Mouse (Mus musculus) G1E (cell line): ENCODE results near the gene Lcmt1. TPM values are rescaled to one million over a fixed set of nuclear protein-coding genes. Genes with fewer than 3 reads are reported as not detected.
A peak's percentile ranks its signal among the peaks of the same experiment; 100 is the strongest.

Source experiments
- ATAC-seq: 2 replicates; pipeline ENCODE4 v1.8.0; 2016; ENCODE audit warnings: mild to moderate bottlenecking; ENCODE audit not compliant: insufficient number of reproducible peaks, poor library complexity, low FRiP score, severe bottlenecking; ENCODE audit errors: extremely low read depth
- DNase-seq: peaks from one replicate; pipeline ENCODE4 v3.0.0; 2012; ENCODE audit warnings: low spot score
- H3K27me3 ChIP-seq: 2 replicates; pipeline ENCODE4 v1.6.1; 2012; ENCODE audit warnings: mild to moderate bottlenecking, low read length, inconsistent platforms; ENCODE audit not compliant: insufficient read depth
- H3K36me3 ChIP-seq: replicated peaks from 2 replicates; pipeline ENCODE3; 2012; ENCODE audit warnings: mild to moderate bottlenecking, inconsistent platforms
- H3K4me1 ChIP-seq: 2 replicates; pipeline ENCODE4 v1.6.1; 2012; ENCODE audit warnings: low read depth, low read length, inconsistent platforms, mixed read lengths; ENCODE audit not compliant: insufficient read depth
- H3K4me3 ChIP-seq: 2 replicates; pipeline ENCODE4 v1.5.1; 2012; ENCODE audit warnings: low read depth, mild to moderate bottlenecking, inconsistent platforms, low read length, moderate library complexity, mixed read lengths
- H3K9me3 ChIP-seq: replicated peaks from 2 replicates; pipeline ENCODE4 v1.6.1; 2012; ENCODE audit warnings: inconsistent platforms
- CTCF ChIP-seq: IDR thresholded peaks from 2 replicates; pipeline ENCODE4 v1.5.1; 2012; ENCODE audit warnings: low read depth, low read length, inconsistent platforms, mixed read lengths
- GATA1 ChIP-seq: IDR thresholded peaks from 2 replicates; pipeline ENCODE4 v1.6.1; 2012; ENCODE audit warnings: borderline replicate concordance, low read length, inconsistent platforms, mixed read lengths
- GATA2 ChIP-seq: IDR thresholded peaks from 2 replicates; pipeline ENCODE4 v1.6.1; 2012; ENCODE audit warnings: low read depth, low read length, inconsistent platforms, borderline replicate concordance
- POLR2AphosphoS5 ChIP-seq: IDR thresholded peaks from 2 replicates; pipeline ENCODE4 v1.6.1; 2012; ENCODE audit warnings: low read depth, low read length, inconsistent platforms; ENCODE audit not compliant: insufficient replicate concordance
- TAL1 ChIP-seq: conservative IDR thresholded peaks from 2 replicates; pipeline ENCODE4 v1.6.1; 2012; ENCODE audit warnings: low read depth, low read length, inconsistent platforms, mixed read lengths
- polyA plus RNA-seq: library from polyadenylated mRNA; stranded (reverse); fragments of >175 nt; gene quantifications from 2 replicates; pipeline ENCODE4 v1.2.3, GENCODE M21; 2012
- total RNA-seq, 2 experiments: library from RNA; stranded (forward) in 1 of 2; stranded (reverse) in 1 of 2; fragments of 200-1000 nt in 1 of 2; fragments of >200 nt in 1 of 2; fragmentation: Nextera tagmentation in 1 of 2; gene quantifications; 2 replicates each; pipeline ENCODE4 v1.2.3; 2014 to 2017

The Lcmt1 gene
- total and polyA plus RNA-seq, 3 experiments: 5.6 to 31.4 (median 17.2) TPM

DNA sequence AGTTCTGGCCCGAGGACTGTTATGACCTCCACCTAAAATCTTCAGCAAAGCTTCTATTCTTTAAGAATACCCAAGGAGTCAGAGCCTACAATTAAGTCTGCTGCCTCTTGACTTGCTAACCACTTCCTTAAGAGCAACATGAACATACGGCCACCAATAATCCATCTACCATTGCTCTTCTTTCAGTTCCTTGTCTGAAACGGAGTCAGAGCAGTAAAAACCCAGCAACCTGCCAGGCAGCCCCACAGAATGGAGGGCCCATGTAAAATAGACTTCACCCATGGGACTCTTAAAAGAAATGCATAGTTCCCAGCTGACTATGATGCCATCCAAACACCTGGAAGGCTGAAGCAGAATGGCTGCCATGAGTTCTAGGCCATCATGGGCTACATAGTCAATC lies 13.4 kb upstream of the Lcmt1 start:
- H3K4me3 ChIP-seq: no peak overlapping the region
- TF ChIP-seq CTCF (no peak), GATA2 (no peak), GATA1 (no peak), POLR2AphosphoS5 (no peak), TAL1 (no peak)

DNA sequence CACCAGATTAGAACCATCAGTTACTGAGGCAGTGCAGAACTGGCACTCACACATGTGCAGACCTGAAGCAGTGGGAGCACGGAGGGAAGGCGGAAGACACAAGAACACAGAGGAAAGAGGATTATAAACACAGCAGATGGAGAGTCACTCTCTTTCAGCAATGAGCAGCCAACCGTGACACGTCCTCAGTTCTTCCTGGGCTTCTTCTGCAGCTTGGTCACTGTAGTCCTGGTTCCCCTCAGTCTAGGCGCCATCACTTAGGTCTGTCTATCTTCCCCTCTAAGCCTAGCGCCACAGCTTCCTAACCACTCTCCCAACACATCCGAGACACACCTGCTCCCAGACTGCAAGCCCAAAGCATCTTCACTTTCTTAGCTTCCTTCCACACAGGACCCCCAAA lies 10.5 kb upstream of the Lcmt1 start:
- Histone ChIP-seq H3K4me3 (no peak overlapping the region), H3K9me3 (no peaks in the 10 kb centered on the region), H3K4me1 (peaks cover 73% of the 10 kb centered on the region), H3K27me3 (no peaks in the 10 kb centered on the region), H3K36me3 (peaks cover 60% of the 10 kb centered on the region)
- TF ChIP-seq POLR2AphosphoS5 (no peak), CTCF (no peak), GATA2 (no peak), GATA1 (no peak), TAL1 (no peak)
- ATAC-seq: no peak
- DNase-seq: no peak

More for the DNA sequence above, 13.4 kb upstream of the Lcmt1 start:
- Histone ChIP-seq H3K36me3 (peaks cover 53% of the 10 kb centered on the region), H3K9me3 (no peaks in the 10 kb centered on the region), H3K27me3 (no peaks in the 10 kb centered on the region), H3K4me1 (peaks cover 81% of the 10 kb centered on the region)
- DNase-seq (no peak), ATAC-seq (no peak)

- DNase-seq: no peak
- Histone ChIP-seq H3K4me3 (peak overlapping the region; percentile 27; the same call in 1 of the 2 replicates), H3K9me3 (no peaks in the 10 kb centered on the region), H3K36me3 (peaks cover 69% of the 10 kb centered on the region), H3K4me1 (peaks cover 72% of the 10 kb centered on the region), H3K27me3 (no peaks in the 10 kb centered on the region)
- TF ChIP-seq POLR2AphosphoS5 (no peak), TAL1 (no peak), CTCF (no peak), GATA2 (no peak), GATA1 (no peak)
- ATAC-seq: peak; percentile 31; the same call in 1 of the 2 replicates
Measured at GRCm38 (mm10) chr7:123360185-123360584, 9.4 kb upstream of the Lcmt1 start.

- H3K36me3 ChIP-seq: peaks cover 64% of the 10 kb centered on the region
- DNase-seq (no peak), ATAC-seq (no peak)
- no peak overlapping the region for H3K4me3 ChIP-seq
- TF ChIP-seq CTCF (no peak), TAL1 (no peak), POLR2AphosphoS5 (no peak), GATA1 (no peak), GATA2 (no peak)
- peaks cover 73% of the 10 kb centered on the region for H3K4me1 ChIP-seq
- no peaks in the 10 kb centered on the region for H3K27me3 ChIP-seq
- no peaks in the 10 kb centered on the region for H3K9me3 ChIP-seq
Measured at GRCm38 (mm10) chr7:123361229-123361980, 8.2 kb upstream of the Lcmt1 start.

GRCm38 (mm10) chr7:123362806-123363205 lies 6.8 kb upstream of the Lcmt1 start:
- peaks cover 59% of the 10 kb centered on the region for H3K36me3 ChIP-seq

GRCm38 (mm10) chr7:123363971-123364370 lies 5.6 kb upstream of the Lcmt1 start:
- TF ChIP-seq POLR2AphosphoS5 (no peak), GATA2 (no peak), CTCF (no peak), GATA1 (no peak)
- no peaks in the 10 kb centered on the region for H3K9me3 ChIP-seq
- H3K4me1 ChIP-seq: peaks cover 84% of the 10 kb centered on the region
- H3K27me3 ChIP-seq: no peaks in the 10 kb centered on the region
- no peak for DNase-seq
- H3K4me3 ChIP-seq: no peak overlapping the region
- ATAC-seq: no peak
- peaks cover 57% of the 10 kb centered on the region for H3K36me3 ChIP-seq

More at GRCm38 (mm10) chr7:123362806-123363205, 6.8 kb upstream of the Lcmt1 start:
- Histone ChIP-seq H3K4me3 (no peak overlapping the region), H3K4me1 (peaks cover 77% of the 10 kb centered on the region), H3K9me3 (no peaks in the 10 kb centered on the region), H3K27me3 (no peaks in the 10 kb centered on the region)
- TF ChIP-seq TAL1 (no peak), POLR2AphosphoS5 (no peak), GATA2 (no peak), GATA1 (no peak), CTCF (no peak)
- no peak for DNase-seq
- no peak for ATAC-seq
